Mouse (Mus musculus) limb, embryonic 15.5 days (tissue): ENCODE measurements around the gene Tmem199. TPM values are rescaled to one million over a fixed set of nuclear protein-coding genes. Genes with fewer than 3 reads are reported as not detected.
"Not testable (repeated sequence)": the region's sequence is repeated elsewhere in the genome, so short reads cannot be mapped to it uniquely, and the experiment has no call there.

Source experiments
- ATAC-seq: fragments of 200-750 bp; cut with Nextera tagmentation; 2 replicates; pipeline ENCODE4 v1.8.0; 2017; ENCODE audit warnings: low read depth, moderate TSS enrichment; ENCODE audit not compliant: insufficient number of reproducible peaks, low FRiP score, low TSS enrichment
- H3K27ac ChIP-seq: fragments of 300-500 bp; sonication (generic); 2 replicates; pipeline ENCODE4 v1.5.1; 2015; ENCODE audit warnings: moderate library complexity, mild to moderate bottlenecking, inconsistent platforms
- H3K27me3 ChIP-seq: fragments of 300-500 bp; sonication (generic); 2 replicates; pipeline ENCODE4 v1.6.1; 2015; ENCODE audit warnings: inconsistent platforms
- H3K36me3 ChIP-seq: fragments of 300-500 bp; sonication (generic); 2 replicates; pipeline ENCODE4 v1.6.1; 2015; ENCODE audit warnings: inconsistent platforms
- H3K4me1 ChIP-seq: fragments of 300-500 bp; sonication (generic); 2 replicates; pipeline ENCODE4 v1.6.1; 2015; ENCODE audit warnings: inconsistent platforms
- H3K4me2 ChIP-seq: fragments of 300-500 bp; sonication (generic); 2 replicates; pipeline ENCODE4 v1.6.1; 2015; ENCODE audit warnings: mild to moderate bottlenecking, inconsistent platforms
- H3K4me3 ChIP-seq: fragments of 300-500 bp; sonication (generic); 2 replicates; pipeline ENCODE4 v1.5.1; 2015; ENCODE audit warnings: mild to moderate bottlenecking, inconsistent platforms
- H3K9ac ChIP-seq: fragments of 300-500 bp; sonication (generic); 2 replicates; pipeline ENCODE4 v1.6.1; 2015; ENCODE audit warnings: inconsistent platforms
- H3K9me3 ChIP-seq: fragments of 300-500 bp; sonication (generic); 2 replicates; pipeline ENCODE4 v1.6.1; 2016; ENCODE audit warnings: inconsistent platforms
- WGBS: fragments of 180-500 bp; shearing (Covaris S2); methylation state at CpG from one replicate; pipeline ENCODE4 v1.1.7; 2015; 5-methylcytosine and 5-hydroxymethylcytosine counted together
- polyA plus RNA-seq: library from polyadenylated mRNA; unstranded; fragments of >200 nt; fragmentation: Nextera tagmentation; extraction: Ambion mirVana; gene quantifications from 2 replicates; pipeline ENCODE4 v1.2.1, GENCODE M21; 2015

Gene Tmem199
- polyA plus RNA-seq, 1 experiment from 2014 or later = 39.7 TPM

DNA sequence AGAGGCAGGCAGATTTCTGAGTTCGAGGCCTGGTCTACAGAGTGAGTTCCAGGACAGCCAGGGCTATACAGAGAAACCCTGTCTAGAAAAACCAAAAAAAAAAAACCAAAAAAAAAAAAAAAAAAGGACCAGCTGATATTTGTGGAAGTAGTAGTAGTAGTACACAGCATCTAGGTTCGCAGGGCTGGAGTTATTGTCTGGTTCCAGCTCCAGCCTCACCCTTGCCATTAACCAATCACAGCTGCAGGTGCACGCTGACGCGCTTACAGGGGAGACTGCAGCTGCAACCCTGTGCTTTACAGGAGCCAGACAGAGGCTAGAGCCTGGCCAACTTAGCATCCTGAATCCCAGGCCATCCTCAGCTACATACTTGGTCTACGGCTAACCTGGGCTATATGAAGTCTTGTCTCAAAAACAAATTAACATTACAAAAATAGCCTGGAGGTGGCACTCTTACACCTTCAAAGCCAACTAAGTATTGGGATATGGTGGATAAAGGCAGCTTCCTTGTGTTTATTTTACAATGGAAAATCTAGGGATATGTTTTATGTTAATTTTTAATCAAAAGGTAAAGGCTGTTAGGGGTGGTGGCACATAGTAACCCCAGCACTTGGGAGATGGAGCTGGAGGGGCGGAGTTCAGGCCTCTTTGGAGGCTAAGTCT lies 32.6 kb upstream of the Tmem199 start:
- H3K4me2 ChIP-seq = no peak overlapping the region
- no peaks in the 10 kb centered on the region for H3K27me3 ChIP-seq
- no peak overlapping the region for H3K9ac ChIP-seq
- no peak overlapping the region for H3K4me3 ChIP-seq
- peaks cover 47% of the 10 kb centered on the region for H3K36me3 ChIP-seq
- peaks cover 13% of the 10 kb centered on the region for H3K4me1 ChIP-seq
- H3K27ac ChIP-seq = no peak overlapping the region
- ATAC-seq = no peak
- no peaks in the 10 kb centered on the region for H3K9me3 ChIP-seq
- WGBS = 90% methylated on average over 7 of the region's 7 CpGs

DNA sequence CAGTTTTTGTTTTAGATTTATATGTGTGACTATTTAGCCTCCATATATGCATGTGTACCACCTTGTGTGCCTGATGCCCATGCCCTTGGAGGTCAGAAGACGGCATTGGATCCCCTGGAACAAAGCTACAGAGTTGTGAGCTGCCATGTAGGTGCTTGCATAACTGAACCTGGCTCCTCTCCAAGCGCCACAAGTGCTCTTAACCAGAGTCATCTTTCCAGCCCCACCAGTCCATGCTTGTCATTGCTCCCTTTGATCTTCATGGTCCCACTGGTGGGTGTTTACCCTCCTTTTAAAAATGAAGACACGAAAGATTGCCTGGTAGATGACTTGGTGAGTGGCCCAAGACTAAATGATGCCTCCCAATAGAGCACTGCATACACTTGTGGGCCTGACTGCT lies 28.4 kb upstream of the Tmem199 start:
- Histone ChIP-seq H3K4me1 (peaks cover 12% of the 10 kb centered on the region), H3K36me3 (peaks cover 62% of the 10 kb centered on the region), H3K9ac (no peak overlapping the region), H3K4me2 (no peak overlapping the region), H3K27ac (peak overlapping the region; percentile 47; the same call in 1 of the 2 replicates), H3K4me3 (no peak overlapping the region), H3K27me3 (no peaks in the 10 kb centered on the region), H3K9me3 (no peaks in the 10 kb centered on the region)
- no peak for ATAC-seq
- 66% methylated on average over 3 of the region's 3 CpGs for WGBS

DNA sequence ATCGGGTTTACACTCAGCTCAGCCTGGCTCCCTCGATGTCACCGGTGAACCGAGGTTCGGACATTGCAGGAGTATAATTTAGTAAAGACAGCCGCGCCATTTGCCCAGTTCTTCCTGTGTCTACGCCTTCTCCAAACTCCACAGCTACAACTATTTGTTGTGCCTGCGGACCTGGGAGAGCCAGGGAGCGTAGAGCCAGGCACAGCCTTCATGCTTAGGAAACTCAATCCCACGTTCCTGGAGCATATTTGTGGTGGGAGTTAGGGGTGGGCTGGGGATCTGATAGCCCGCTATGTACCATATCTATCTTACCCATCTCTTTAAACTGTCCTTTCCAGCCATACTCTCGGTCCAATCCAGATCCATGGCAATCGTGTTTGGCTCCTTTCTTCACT lies 24.7 kb upstream of the Tmem199 start:
- Histone ChIP-seq H3K27me3 (no peaks in the 10 kb centered on the region), H3K4me1 (peaks cover 22% of the 10 kb centered on the region), H3K4me2 (peak overlapping the region; percentile 66), H3K27ac (peak overlapping the region; percentile 95), H3K9ac (peak overlapping the region; percentile 87), H3K4me3 (peak overlapping the region; percentile 85), H3K36me3 (peaks cover 45% of the 10 kb centered on the region), H3K9me3 (no peaks in the 10 kb centered on the region)
- ATAC-seq = no peak
- WGBS = 2% methylated on average over 14 of the region's 14 CpGs

DNA sequence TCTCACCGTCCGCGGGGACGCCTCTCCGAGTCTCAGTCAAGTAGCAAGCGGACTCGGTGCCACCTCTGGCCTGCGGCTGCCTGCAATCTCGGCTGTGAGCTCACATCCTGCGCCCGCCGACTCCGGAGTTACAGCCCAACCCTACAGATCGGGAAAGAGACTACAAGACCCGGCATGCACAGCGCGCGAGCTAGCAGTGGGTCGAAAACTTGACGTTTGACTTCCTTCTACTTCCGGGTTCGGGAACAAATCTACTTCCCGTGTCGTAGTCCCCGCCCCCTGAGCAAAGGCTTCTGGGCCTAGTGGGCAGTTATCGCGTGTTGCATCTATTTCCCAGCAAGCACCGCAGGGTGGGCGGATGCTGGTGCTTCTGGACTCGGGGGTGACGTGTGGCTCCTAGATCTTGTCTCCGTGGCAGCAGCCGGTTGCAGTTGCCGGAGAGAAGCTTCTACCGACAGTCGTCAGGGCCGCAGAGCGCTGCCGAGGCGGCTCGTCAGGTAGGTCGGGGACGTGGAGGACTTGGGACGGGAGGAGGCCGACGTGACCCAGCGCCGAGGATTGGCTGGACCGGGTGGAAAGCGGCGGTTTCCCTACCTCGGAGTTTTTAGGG lies 24.2 kb upstream of the Tmem199 start, which contains the start of the genes Tnfaip1 and Ift20:
Gene Tnfaip1, minus strand, starts transcription at position 253 of the 610 bp plus-strand sequence.
Gene Ift20, plus strand, starts transcription at position 282 of the 610 bp plus-strand sequence.
- H3K27ac ChIP-seq = peak within 1 kb of the TSS; percentile 98
- no peaks in the 10 kb centered on the region for H3K27me3 ChIP-seq
- peak within 1 kb of the TSS; percentile 87 for H3K9ac ChIP-seq
- H3K4me2 ChIP-seq = peak within 1 kb of the TSS; percentile 74
- peak; percentile 99 for ATAC-seq
- peak within 1 kb of the TSS; percentile 85 for H3K4me3 ChIP-seq
- no peaks in the 10 kb centered on the region for H3K9me3 ChIP-seq
- peaks cover 44% of the 10 kb centered on the region for H3K36me3 ChIP-seq
- peaks cover 23% of the 10 kb centered on the region for H3K4me1 ChIP-seq
- WGBS = under 1% methylated on average over 52 of the region's 52 CpGs

DNA sequence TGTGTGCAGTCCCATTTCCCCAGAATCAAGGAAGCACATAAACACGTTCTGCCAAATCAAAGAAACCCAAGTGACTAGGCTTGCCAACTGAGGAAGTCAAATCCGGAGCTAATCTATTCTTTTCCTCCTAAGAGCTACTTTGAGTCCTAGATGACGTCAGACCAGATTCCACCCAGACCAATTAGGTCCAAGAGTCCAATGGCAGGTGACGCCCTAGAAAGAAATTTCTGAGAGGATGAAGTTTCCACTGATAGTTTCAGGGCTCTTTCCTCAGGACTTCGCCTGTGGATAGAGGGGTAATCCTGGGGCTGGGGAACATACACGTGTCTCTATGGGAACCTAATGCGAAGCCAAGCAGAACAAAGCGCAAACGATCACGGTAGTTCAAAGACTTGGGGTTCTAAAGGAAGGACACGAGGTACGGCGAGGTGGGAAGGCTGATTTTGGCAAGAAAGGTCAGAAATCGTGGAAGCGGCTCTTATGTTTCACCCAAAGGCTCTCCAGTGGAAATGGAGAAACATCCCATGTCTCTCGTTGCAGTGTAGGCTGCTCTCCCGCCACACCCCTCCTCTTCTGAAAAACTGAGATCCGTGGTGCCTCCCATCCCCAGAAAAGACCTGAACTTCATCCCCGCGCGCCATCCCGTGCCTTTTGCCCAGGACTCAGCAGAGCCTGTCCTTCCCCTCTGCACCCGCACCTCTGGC lies 23.6 kb upstream of the Tmem199 start:
- Histone ChIP-seq H3K27me3 (no peaks in the 10 kb centered on the region), H3K4me2 (peak overlapping the region; percentile 74), H3K9me3 (no peaks in the 10 kb centered on the region), H3K4me3 (peak overlapping the region; percentile 85), H3K27ac (peak overlapping the region; percentile 98), H3K4me1 (peaks cover 25% of the 10 kb centered on the region), H3K36me3 (peaks cover 44% of the 10 kb centered on the region), H3K9ac (peak overlapping the region; percentile 85)
- peak; percentile 41; the same call in 1 of the 2 replicates for ATAC-seq
- WGBS = under 1% methylated on average over 23 of the region's 23 CpGs

DNA sequence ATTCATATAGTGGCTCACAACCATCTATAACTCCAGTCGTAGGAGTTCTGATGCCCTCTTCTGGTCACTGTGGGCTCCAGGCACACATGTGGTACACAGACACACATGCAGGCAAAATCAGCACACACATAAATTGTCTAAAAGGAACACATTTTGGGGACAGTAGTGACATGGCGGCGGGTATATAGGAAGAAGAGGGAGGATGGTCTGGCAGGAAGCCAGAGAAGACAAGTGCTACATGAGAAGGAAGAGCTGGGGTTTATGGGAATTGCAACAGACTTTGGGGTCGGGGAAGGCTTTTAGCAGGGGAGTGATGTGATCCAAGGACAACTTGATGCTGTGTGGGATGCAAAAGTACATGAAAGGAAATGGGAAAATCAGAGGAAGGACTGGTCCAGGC lies 22.5 kb upstream of the Tmem199 start:
- peak overlapping the region; percentile 85; the same call in 1 of the 2 replicates for H3K4me3 ChIP-seq
- H3K4me2 ChIP-seq = peak overlapping the region; percentile 74
- H3K9ac ChIP-seq = no peak overlapping the region
- H3K36me3 ChIP-seq = peaks cover 42% of the 10 kb centered on the region
- H3K4me1 ChIP-seq = peaks cover 25% of the 10 kb centered on the region
- H3K27me3 ChIP-seq = no peaks in the 10 kb centered on the region
- H3K9me3 ChIP-seq = no peaks in the 10 kb centered on the region
- 77% methylated on average over 4 of the region's 4 CpGs for WGBS
- no peak for ATAC-seq
- H3K27ac ChIP-seq = no peak overlapping the region

DNA sequence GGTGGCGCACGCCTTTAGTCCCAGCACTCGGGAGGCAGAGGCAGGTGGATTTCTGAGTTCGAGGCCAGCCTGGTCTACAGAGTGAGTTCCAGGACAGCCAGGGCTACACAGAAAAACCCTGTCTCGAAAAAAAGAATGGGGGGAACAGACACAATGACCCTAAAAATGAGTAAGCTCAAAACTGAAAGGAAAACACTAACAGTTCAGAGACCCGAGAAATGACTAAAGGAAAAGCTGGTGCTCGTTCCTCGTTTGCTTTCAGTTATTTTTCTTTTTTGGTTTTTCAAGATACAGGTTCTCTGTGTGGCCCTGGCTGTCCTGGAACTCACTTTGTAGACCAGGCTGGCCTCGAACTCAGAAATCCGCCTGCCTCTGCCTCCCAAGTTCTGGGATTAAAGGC lies 19.5 kb upstream of the Tmem199 start:
- H3K36me3 ChIP-seq = peaks cover 55% of the 10 kb centered on the region
- H3K27me3 ChIP-seq, H3K4me2 ChIP-seq, H3K4me3 ChIP-seq, H3K9ac ChIP-seq, ATAC-seq, H3K9me3 ChIP-seq: not testable (repeated sequence)
- 0 out of 2 replicates have a peak overlapping the region, but pooled peaks have one; percentile 39 for H3K27ac ChIP-seq
- peaks cover 14% of the 10 kb centered on the region; the same call in 1 of the 2 replicates for H3K4me1 ChIP-seq
- WGBS = 89% methylated on average over 10 of the region's 10 CpGs

DNA sequence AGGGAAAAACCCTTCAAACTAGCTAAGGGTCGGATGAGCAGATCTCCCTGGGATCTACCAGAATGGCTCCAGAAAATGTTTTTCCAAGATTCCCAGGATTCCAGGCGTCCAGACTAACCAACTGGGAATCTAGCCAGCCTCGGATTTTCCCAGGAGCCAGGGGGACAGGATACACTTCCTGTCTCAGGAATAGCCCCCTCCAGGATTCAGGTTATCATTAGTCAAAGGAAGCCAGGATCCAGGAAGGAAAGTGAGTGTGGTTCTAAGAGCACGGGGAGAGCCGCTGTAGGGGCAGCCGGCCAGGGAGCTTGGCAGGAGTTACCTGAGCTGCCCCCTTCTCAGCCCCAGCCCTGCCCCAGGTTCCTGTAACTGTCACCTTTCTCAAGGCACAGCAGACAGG lies 19.1 kb upstream of the Tmem199 start:
- peaks cover 14% of the 10 kb centered on the region; the same call in 1 of the 2 replicates for H3K4me1 ChIP-seq
- H3K4me2 ChIP-seq = no peak overlapping the region
- no peak overlapping the region for H3K4me3 ChIP-seq
- no peak overlapping the region for H3K9ac ChIP-seq
- H3K27ac ChIP-seq = peak overlapping the region; percentile 39
- H3K36me3 ChIP-seq = peaks cover 60% of the 10 kb centered on the region
- no peak for ATAC-seq
- no peaks in the 10 kb centered on the region for H3K27me3 ChIP-seq
- 70% methylated on average over 6 of the region's 6 CpGs for WGBS
- H3K9me3 ChIP-seq = no peaks in the 10 kb centered on the region

DNA sequence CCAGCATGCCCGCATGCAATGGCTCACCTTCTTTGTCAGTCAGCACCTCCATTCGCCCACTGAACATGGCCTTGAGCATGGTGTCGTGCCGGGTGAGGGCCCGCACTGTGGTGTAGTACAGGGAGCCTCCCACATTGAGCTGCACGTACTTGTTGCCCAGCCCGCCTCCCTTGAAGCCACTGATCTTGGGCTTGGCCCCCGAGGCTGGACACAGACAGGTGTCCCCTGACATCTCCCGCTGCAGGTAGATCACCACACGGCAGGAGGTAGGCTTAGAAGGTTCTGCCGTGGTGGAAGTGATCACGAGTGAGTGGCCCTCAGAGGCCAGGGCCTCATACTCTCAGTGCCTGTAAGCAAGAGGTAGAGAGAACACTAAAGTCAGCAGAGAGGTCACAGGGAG lies 18.0 kb upstream of the Tmem199 start:
- ATAC-seq = no peak
- Histone ChIP-seq H3K36me3 (peaks cover 70% of the 10 kb centered on the region), H3K27ac (no peak overlapping the region), H3K4me1 (peaks cover 11% of the 10 kb centered on the region; the same call in 1 of the 2 replicates), H3K4me3 (no peak overlapping the region), H3K9ac (no peak overlapping the region), H3K4me2 (no peak overlapping the region), H3K27me3 (no peaks in the 10 kb centered on the region), H3K9me3 (no peaks in the 10 kb centered on the region)
- WGBS = 86% methylated on average over 12 of the region's 12 CpGs

DNA sequence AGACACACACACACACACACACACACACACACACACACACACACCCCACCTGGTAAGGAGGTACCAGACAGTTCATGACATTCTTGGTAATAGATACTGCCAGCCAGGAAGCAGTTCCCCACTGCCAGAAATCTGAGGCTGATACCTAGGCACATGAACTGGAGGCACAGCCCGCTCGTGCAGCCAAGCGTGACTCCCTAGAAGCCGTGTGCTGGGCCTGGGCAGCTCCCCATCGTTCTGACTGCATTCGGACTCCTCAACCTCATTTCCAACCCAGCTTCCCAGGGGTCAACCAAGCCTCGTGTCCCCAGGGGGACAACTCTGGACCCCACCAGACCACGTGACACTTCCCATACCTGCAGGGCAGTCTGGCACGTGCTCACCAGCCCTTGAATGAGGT lies 16.7 kb upstream of the Tmem199 start:
- Histone ChIP-seq H3K4me3 (no peak overlapping the region), H3K9me3 (no peaks in the 10 kb centered on the region), H3K4me2 (no peak overlapping the region), H3K9ac (no peak overlapping the region), H3K27me3 (no peaks in the 10 kb centered on the region), H3K36me3 (peaks cover 83% of the 10 kb centered on the region), H3K27ac (no peak overlapping the region), H3K4me1 (0 out of 2 replicates have a peak, but pooled peaks cover 7% of the 10 kb centered on the region)
- ATAC-seq = no peak
- WGBS = 83% methylated on average over 9 of the region's 9 CpGs

DNA sequence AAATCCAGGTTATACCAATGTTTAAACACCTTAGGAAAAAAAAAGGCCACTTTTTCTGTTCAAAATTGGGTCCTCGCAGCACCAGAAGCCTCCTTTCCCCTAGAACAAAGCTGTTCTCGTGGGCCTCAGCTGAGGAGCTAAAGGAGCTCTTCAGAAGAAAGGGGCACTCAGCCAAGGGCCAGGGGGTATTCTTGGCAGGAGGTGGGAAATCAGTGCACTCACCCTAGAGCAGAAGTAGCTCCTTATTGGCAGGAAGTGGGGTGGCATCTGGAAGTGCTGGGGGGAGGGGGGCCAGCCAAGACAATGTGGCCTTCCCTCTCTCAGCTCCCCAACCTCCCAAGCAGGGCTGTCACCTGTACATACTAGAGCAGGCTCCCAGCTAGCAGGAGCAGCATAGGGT lies 12.9 kb upstream of the Tmem199 start:
- H3K9ac ChIP-seq = no peak overlapping the region
- H3K9me3 ChIP-seq = no peaks in the 10 kb centered on the region
- H3K27me3 ChIP-seq = no peaks in the 10 kb centered on the region
- peaks cover 98% of the 10 kb centered on the region for H3K36me3 ChIP-seq
- no peak for ATAC-seq
- 76% methylated on average over 2 of the region's 2 CpGs for WGBS
- H3K4me3 ChIP-seq = no peak overlapping the region
- no peak overlapping the region for H3K27ac ChIP-seq
- no peak overlapping the region for H3K4me2 ChIP-seq
- H3K4me1 ChIP-seq = 0 out of 2 replicates have a peak, but pooled peaks cover 4% of the 10 kb centered on the region
